Mouse (Mus musculus): ENCODE data around the gene Trpv6. TPM values are rescaled to one million over a fixed set of nuclear protein-coding genes. Genes with fewer than 3 reads are reported as not detected.
A peak's percentile ranks its signal among the peaks of the same experiment; 100 is the strongest.

Trpv6 gene
- total RNA-seq (2021), result not detected
- long read RNA-seq, experiment 1, result 0 reads
- long read RNA-seq, experiment 2, result 0 reads

- Histone ChIP-seq H3K27ac (no peak within 1 kb of the TSS), H3K4me3 (no peak within 1 kb of the TSS)
- intact Hi-C loops (cut with DNase I), result no loop called here
- TF ChIP-seq CTCF (IDR thresholded peaks at IDR 0.05), result no peak
- no peak for DNase-seq
Measured at GRCm38 (mm10) chr6:41636178-41636577, at the start of gene Trpv6. Gene Trpv6, minus strand, starts transcription at chr6:41636405.

GRCm38 (mm10) chr6:41685596-41685995 is 49.4 kb upstream of the Trpv6 start:
- H3K4me3 ChIP-seq, result no peak overlapping the region
- no peak overlapping the region for H3K27ac ChIP-seq
- no peak for DNase-seq
- no peak for TF ChIP-seq CTCF (IDR thresholded peaks at IDR 0.05)
- intact Hi-C loops (cut with DNase I), result no loop called here

DNA sequence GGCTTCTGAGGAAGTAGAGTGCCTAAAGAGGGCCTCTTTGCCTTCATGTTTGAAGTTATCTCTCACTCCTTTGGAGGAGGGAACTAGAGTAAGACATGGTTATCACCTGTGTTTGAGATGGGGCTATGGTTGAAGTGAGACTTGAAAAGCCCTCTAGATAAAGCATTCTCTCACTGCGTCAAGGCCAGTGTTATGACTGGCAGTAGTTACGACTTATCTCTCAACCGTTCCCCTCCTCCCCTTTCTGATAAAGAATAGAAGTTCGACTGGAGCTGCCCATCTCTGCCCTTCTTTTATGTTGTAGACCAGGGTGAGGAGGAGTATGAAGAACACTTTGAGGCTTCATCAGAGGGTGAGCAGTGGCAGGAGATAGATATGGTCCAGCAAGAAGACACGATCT is 48.7 kb upstream of the Trpv6 start:
- DNase-seq, result no peak
- H3K4me3 ChIP-seq, result no peak overlapping the region
- no peak for TF ChIP-seq CTCF (IDR thresholded peaks at IDR 0.05)
- intact Hi-C loops (cut with DNase I), result no loop called here
- no peak overlapping the region for H3K27ac ChIP-seq

GRCm38 (mm10) chr6:41684131-41684530 is 47.9 kb upstream of the Trpv6 start, which contains the start of gene Llcfc1:
Gene Llcfc1, plus strand, starts transcription at chr6:41684431.
- intact Hi-C loops (cut with DNase I), result no loop called here
- DNase-seq, result no peak
- TF ChIP-seq CTCF (IDR thresholded peaks at IDR 0.05), result no peak

GRCm38 (mm10) chr6:41681656-41682055 is 45.5 kb upstream of the Trpv6 start:
- no peak for DNase-seq
- Histone ChIP-seq H3K4me3 (no peak overlapping the region), H3K27ac (no peak overlapping the region)
- intact Hi-C loops (cut with DNase I), result no loop called here
- no peak for TF ChIP-seq CTCF (IDR thresholded peaks at IDR 0.05)

More at GRCm38 (mm10) chr6:41684131-41684530, 47.9 kb upstream of the Trpv6 start, which contains the start of gene Llcfc1:
- Histone ChIP-seq H3K27ac (no peak within 1 kb of the TSS), H3K4me3 (no peak within 1 kb of the TSS)

- intact Hi-C loops (cut with DNase I), result no loop called here
- DNase-seq, result no peak
- Histone ChIP-seq H3K4me3 (no peak within 1 kb of the TSS), H3K27ac (no peak within 1 kb of the TSS)
- no peak for TF ChIP-seq CTCF (IDR thresholded peaks at IDR 0.05)
Measured at GRCm38 (mm10) chr6:41680669-41681068, 44.5 kb upstream of the Trpv6 start, which contains the start of gene Trpv5. Gene Trpv5, minus strand, starts transcription at chr6:41680769.

DNA sequence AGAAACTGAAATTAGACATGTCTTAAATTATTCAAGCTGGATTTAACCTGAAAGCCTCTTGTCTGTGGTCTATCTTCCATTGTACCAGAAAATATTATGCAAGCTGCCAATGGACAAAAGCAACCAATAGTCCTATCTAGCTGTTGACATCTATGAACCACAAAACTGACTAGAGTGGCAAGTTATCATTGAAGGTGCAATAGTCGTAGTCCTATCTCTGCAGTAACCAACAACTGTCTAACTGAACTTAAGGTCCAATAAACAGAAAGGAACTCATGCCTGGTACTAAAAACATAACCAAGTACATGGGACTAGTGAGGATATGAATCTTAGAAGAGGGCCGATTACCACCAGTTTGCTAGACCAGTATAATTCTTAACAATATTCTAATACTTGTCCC is 40.3 kb upstream of the Trpv6 start:
- Histone ChIP-seq H3K4me3 (no peak overlapping the region), H3K27ac (no peak overlapping the region)
- no peak for DNase-seq
- no peak for TF ChIP-seq CTCF (IDR thresholded peaks at IDR 0.05)
- intact Hi-C loops (cut with DNase I), result no loop called here

- TF ChIP-seq CTCF (IDR thresholded peaks at IDR 0.05), result peak; percentile 24; the same call in 1 of the 2 replicates
- intact Hi-C loops (cut with DNase I), result no loop called here
- DNase-seq, result no peak
- Histone ChIP-seq H3K27ac (no peak overlapping the region), H3K4me3 (no peak overlapping the region)
Measured at GRCm38 (mm10) chr6:41662320-41662719, 26.1 kb upstream of the Trpv6 start.

- intact Hi-C loops (cut with DNase I), result no loop called here
- TF ChIP-seq CTCF (IDR thresholded peaks at IDR 0.05), result no peak
- no peak overlapping the region for H3K27ac ChIP-seq
- no peak for DNase-seq
- H3K4me3 ChIP-seq, result no peak overlapping the region
Measured at GRCm38 (mm10) chr6:41658487-41658886, 22.3 kb upstream of the Trpv6 start.

- TF ChIP-seq CTCF (IDR thresholded peaks at IDR 0.05), result no peak
- DNase-seq, result no peak
- intact Hi-C loops (cut with DNase I), result no loop called here
- H3K27ac ChIP-seq, result no peak overlapping the region
- H3K4me3 ChIP-seq, result no peak overlapping the region
Measured at GRCm38 (mm10) chr6:41654648-41655047, 18.4 kb upstream of the Trpv6 start.

DNA sequence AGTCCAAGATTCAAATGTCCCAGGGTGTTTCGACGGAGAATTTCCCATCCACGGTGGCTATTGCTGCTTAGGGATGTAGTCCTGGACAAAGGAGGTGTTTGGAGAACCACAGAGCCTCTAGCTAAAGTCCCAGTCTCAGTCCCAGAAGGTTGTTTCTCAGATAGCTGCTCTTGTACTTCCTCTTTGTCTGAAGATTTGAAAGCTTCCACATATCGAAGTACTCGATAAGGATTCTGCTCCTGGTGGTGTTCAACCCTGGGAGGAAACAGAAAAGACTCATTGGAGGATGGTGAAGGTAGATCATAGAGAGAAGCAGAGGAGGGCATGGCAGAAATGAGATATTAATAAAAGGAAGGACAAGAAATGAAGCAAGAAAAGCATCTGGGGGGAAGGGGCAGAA is 17.0 kb upstream of the Trpv6 start:
- intact Hi-C loops (cut with DNase I), result no loop called here
- Histone ChIP-seq H3K27ac (no peak overlapping the region), H3K4me3 (no peak overlapping the region)
- TF ChIP-seq CTCF (IDR thresholded peaks at IDR 0.05), result no peak
- DNase-seq, result no peak

DNA sequence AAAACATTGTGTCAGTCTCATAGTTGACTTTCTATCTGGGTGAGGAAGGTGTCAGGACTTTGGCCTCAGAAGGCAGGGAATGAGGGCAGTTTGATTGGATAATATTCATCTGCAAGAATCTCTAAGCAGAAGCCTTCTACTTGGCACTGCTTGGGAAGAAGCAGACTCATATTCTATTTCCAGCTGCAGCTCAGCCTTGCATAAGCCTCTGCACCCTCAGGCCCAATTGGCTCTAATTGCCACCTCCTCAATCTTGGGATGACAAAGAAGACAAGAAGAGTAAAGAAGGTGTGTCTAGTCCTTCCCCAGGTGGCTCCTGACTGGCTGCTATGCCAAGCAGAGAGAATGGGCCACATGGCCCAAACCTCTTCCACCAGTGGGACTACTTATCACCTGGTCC is 10.5 kb upstream of the Trpv6 start:
- no peak overlapping the region for H3K27ac ChIP-seq
- no peak for DNase-seq
- TF ChIP-seq CTCF (IDR thresholded peaks at IDR 0.05), result no peak
- no peak overlapping the region for H3K4me3 ChIP-seq
- intact Hi-C loops (cut with DNase I), result no loop called here

DNA sequence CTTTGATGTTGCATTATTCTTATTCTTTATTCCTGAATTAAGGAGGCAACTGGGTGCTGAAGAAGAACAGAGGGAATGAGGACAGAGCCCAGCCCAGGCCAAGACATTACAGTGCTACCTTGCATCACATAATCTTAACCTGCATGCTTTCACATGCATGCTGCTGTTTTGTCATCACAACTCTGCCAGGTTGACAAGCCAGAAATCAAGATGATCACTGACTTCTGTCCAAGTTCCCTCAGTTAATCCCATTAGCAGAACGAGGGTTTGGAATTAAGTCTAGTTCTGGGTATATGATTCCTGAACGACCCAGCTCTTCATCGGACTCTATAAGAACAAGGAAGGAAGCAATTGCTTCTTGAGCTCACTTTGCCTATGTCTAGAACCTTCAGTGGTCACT is 10.0 kb upstream of the Trpv6 start:
- no peak for TF ChIP-seq CTCF (IDR thresholded peaks at IDR 0.05)
- DNase-seq, result no peak
- Histone ChIP-seq H3K4me3 (no peak overlapping the region), H3K27ac (no peak overlapping the region)
- intact Hi-C loops (cut with DNase I), result no loop called here

- Histone ChIP-seq H3K27ac (no peak overlapping the region), H3K4me3 (no peak overlapping the region)
- no peak for DNase-seq
- intact Hi-C loops (cut with DNase I), result no loop called here
- TF ChIP-seq CTCF (IDR thresholded peaks at IDR 0.05), result no peak
Measured at GRCm38 (mm10) chr6:41643227-41643626, 7.0 kb upstream of the Trpv6 start.

Measured in gastrocnemius, adult 2 months (tissue).